ENCODE assay signal across 9 mouse cellular contexts in the genomic region with DNA sequence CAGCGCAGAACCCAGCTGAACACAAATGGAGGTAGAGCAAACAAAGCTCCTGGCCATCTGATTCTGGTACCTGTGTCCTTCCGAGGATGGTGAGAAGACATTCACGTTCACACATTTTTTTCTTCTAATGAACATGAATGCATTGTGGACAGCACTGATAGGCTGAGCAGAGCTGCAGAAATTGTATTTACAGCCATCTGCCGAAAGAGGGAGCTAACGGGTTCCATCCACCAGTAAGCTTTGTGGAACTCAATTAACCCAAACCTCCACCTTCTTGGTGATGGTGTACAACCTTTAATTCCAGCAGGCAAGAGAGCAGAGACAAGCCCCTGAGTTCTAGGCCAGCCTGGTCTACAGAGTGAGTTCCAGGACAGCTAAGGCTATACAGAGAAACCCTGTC. TPM values are rescaled to one million over a fixed set of nuclear protein-coding genes. Genes with fewer than 3 reads are reported as not detected.
DNase-seq lines count a peak whose midpoint lies in the region; ATAC-seq and TF ChIP-seq lines count a peak whose summit lies in the region.
"Had no signal": no experiment of that assay in that cellular context is flagged by ENCODE, and none has a peak within 500 bp of the region (broad histone marks: within the 10 kb centered on the region; RNA-seq: fewer than 3 reads in every experiment).

No protein-coding gene starts in this region.

- H3K27ac ChIP-seq in gastrocnemius, adult 2 months: no peak overlapping the region
- no peak overlapping the region for H3K27ac ChIP-seq in midbrain, postnatal 0 days (ENCODE audit: low read depth, low read length)
- H3K27ac ChIP-seq in midbrain, embryonic 10.5 days (replicated peaks): no peak overlapping the region
- no peak overlapping the region for H3K27ac ChIP-seq in hindbrain, embryonic 13.5 days
- H3K27ac ChIP-seq: liver, embryonic 13.5 days had no signal

- intact Hi-C loops in gastrocnemius, adult 2 months (cut with DNase I): loop anchor here (10.0 kb wide), 1 partner anchor 351 kb away; no protein-coding TSS in a partner anchor
- intact Hi-C loops in gastrocnemius, postnatal 14 days (cut with DNase I; ENCODE audit: low total_unique reads): loop anchor here (5.0 to 10.0 kb wide), 2 partner anchors 34 to 351 kb away; no protein-coding TSS in a partner anchor

- no peak overlapping the region for H3K4me2 ChIP-seq in midbrain, postnatal 0 days (ENCODE audit: low read depth, low read length, poor library complexity, severe bottlenecking)
- no peak overlapping the region for H3K4me2 ChIP-seq in hindbrain, embryonic 13.5 days
- H3K4me2 ChIP-seq: liver, embryonic 13.5 days had no signal

- H3K4me3 ChIP-seq in gastrocnemius, adult 2 months: no peak overlapping the region
- no peak overlapping the region for H3K4me3 ChIP-seq in midbrain, postnatal 0 days (ENCODE audit: low read depth, low read length)
- no peak overlapping the region for H3K4me3 ChIP-seq in midbrain, embryonic 10.5 days
- no peak overlapping the region for H3K4me3 ChIP-seq in hindbrain, embryonic 13.5 days
- H3K4me3 ChIP-seq: liver, embryonic 13.5 days had no signal

- H3K9ac ChIP-seq in midbrain, postnatal 0 days (replicated peaks; ENCODE audit: low read length, poor library complexity, severe bottlenecking): no peak overlapping the region
- H3K9ac ChIP-seq in hindbrain, embryonic 13.5 days: 0 out of 2 replicates have a peak overlapping the region, but pooled peaks have one; percentile 19
- H3K9ac ChIP-seq: liver, embryonic 13.5 days had no signal

- H3K36me3 ChIP-seq in midbrain, postnatal 0 days (ENCODE audit: insufficient read depth, low read length): no peaks in the 10 kb centered on the region
- no peaks in the 10 kb centered on the region for H3K36me3 ChIP-seq in midbrain, embryonic 10.5 days
- H3K36me3 ChIP-seq in hindbrain, embryonic 13.5 days: no peaks in the 10 kb centered on the region
- H3K36me3 ChIP-seq: liver, embryonic 13.5 days had no signal

- 0 out of 2 replicates have a peak, but pooled peaks cover 5% of the 10 kb centered on the region for H3K27me3 ChIP-seq in midbrain, postnatal 0 days (ENCODE audit: insufficient read depth, low read length)
- peaks cover 28% of the 10 kb centered on the region for H3K27me3 ChIP-seq in midbrain, embryonic 10.5 days (ENCODE audit: low read depth, poor library complexity, severe bottlenecking)
- peaks cover 22% of the 10 kb centered on the region for H3K27me3 ChIP-seq in hindbrain, embryonic 13.5 days

- TF ChIP-seq CTCF in gastrocnemius, adult 2 months (IDR thresholded peaks at IDR 0.05): peak; percentile 54
- peak; percentile 74 for TF ChIP-seq CTCF in midbrain, postnatal 0 days (IDR thresholded peaks at IDR 0.05)

- H3K4me1 ChIP-seq in midbrain, postnatal 0 days (ENCODE audit: insufficient read depth, low read length): no peaks in the 10 kb centered on the region
- H3K4me1 ChIP-seq in midbrain, embryonic 10.5 days: peaks cover 17% of the 10 kb centered on the region
- H3K4me1 ChIP-seq in hindbrain, embryonic 13.5 days (replicated peaks): peaks cover 13% of the 10 kb centered on the region

- no peak for ATAC-seq in midbrain, postnatal 0 days (ENCODE audit: low FRiP score)
- ATAC-seq in hindbrain, embryonic 13.5 days (ENCODE audit: low FRiP score): no peak

- 36% methylated on average over 5 of the region's 5 CpGs for WGBS in midbrain, postnatal 0 days
- WGBS in midbrain, embryonic 10.5 days: 43% methylated on average over 5 of the region's 5 CpGs
- 44% methylated on average over 5 of the region's 5 CpGs for WGBS in hindbrain, embryonic 13.5 days

- no peak for DNase-seq in gastrocnemius, adult 2 months
- no peak for DNase-seq in gastrocnemius, postnatal 14 days
- peak; percentile 77 for DNase-seq in midbrain, postnatal 0 days (ENCODE audit: low spot score)
- DNase-seq in midbrain, embryonic 10.5 days (ENCODE audit: low spot score): no peak
- DNase-seq in thymus, postnatal 4 days: peak; percentile 48
- no peak for DNase-seq in heart, adult 9 months (ENCODE audit: low spot score in 2 of 2)
- no peak for DNase-seq in ovary, postnatal 10 days (ENCODE audit: low spot score)
- DNase-seq: liver, embryonic 13.5 days had no signal

- H3K9me3 ChIP-seq in midbrain, postnatal 0 days (ENCODE audit: low read length): no peaks in the 10 kb centered on the region
- H3K9me3 ChIP-seq in midbrain, embryonic 10.5 days (replicated peaks): no peaks in the 10 kb centered on the region
- no peaks in the 10 kb centered on the region for H3K9me3 ChIP-seq in hindbrain, embryonic 13.5 days
- H3K9me3 ChIP-seq: liver, embryonic 13.5 days had no signal

RNA-seq across cellular contexts. Expression of a gene that starts 11.5 kb away (rescaled TPM):
- total RNA-seq in gastrocnemius, adult 2 months (2021): not detected
- under 1 TPM in 1 of 2 experiments, not detected in 1; 0.13 TPM for total RNA-seq in gastrocnemius, postnatal 14 days (2021)
- 0.47 and 0.55 TPM in 2 replicates for total RNA-seq in midbrain, postnatal 0 days (2014; rRNA removed)
- 0.50 and 0.51 TPM in 2 replicates for polyA plus RNA-seq in midbrain, postnatal 0 days (2015; fragmentation: Nextera tagmentation; extraction: Ambion mirVana)
- 0.67 and 0.97 TPM in 2 replicates for polyA plus RNA-seq in midbrain, embryonic 10.5 days (2016; fragmentation: Nextera tagmentation; extraction: Ambion mirVana)
- polyA plus RNA-seq in hindbrain, embryonic 13.5 days (2015; fragmentation: Nextera tagmentation; extraction: Ambion mirVana): 0.31 and 0.39 TPM in 2 replicates

RNA-seq across cellular contexts. Expression of a gene that starts 16.0 kb away (rescaled TPM):
- total RNA-seq in gastrocnemius, adult 2 months (2021): not detected
- total RNA-seq in gastrocnemius, postnatal 14 days (2021): 1 to 10 TPM; 3.9 to 5.6 TPM
- 10.2 and 10.9 TPM in 2 replicates for total RNA-seq in midbrain, postnatal 0 days (2014; rRNA removed)
- polyA plus RNA-seq in midbrain, postnatal 0 days (2015; fragmentation: Nextera tagmentation; extraction: Ambion mirVana): 11.5 and 13.0 TPM in 2 replicates
- polyA plus RNA-seq in midbrain, embryonic 10.5 days (2016; fragmentation: Nextera tagmentation; extraction: Ambion mirVana): 251 and 280 TPM in 2 replicates
- polyA plus RNA-seq in hindbrain, embryonic 13.5 days (2015; fragmentation: Nextera tagmentation; extraction: Ambion mirVana): 43.2 and 43.6 TPM in 2 replicates

Comparison
In these comparisons a context has a peak if more than half of its experiments do, and no peak if none do; other contexts are left out.
1. DNase-seq: peak in midbrain, postnatal 0 days (single experiment) and thymus, postnatal 4 days (single experiment); none in gastrocnemius, adult 2 months (single experiment), gastrocnemius, postnatal 14 days (single experiment), midbrain, embryonic 10.5 days (single experiment), heart, adult 9 months (0 of 2) and ovary, postnatal 10 days (single experiment).
2. RNA of a gene that starts 16.0 kb away (total RNA-seq): 10.2 to 10.9 TPM in midbrain, postnatal 0 days and 3.9 to 5.6 TPM in gastrocnemius, postnatal 14 days; not detected in gastrocnemius, adult 2 months; every median in the first group is over 4 times any median in the second.